Mouse (Mus musculus) left cerebral cortex, postnatal 10 days (tissue): ENCODE measurements around the gene Rfx6. TPM values are rescaled to one million over a fixed set of nuclear protein-coding genes. Genes with fewer than 3 reads are reported as not detected.

ENCODE experiments used
- DNase-seq, 2 experiments: peaks; one replicate each; pipeline ENCODE4 v3.0.0; 2021 to 2022; ENCODE audit warnings: low spot score in 2 of 2, mixed read lengths in 1 of 2; ENCODE audit errors: extremely low spot score in 1 of 2
- intact Hi-C: fragments of 180-260 bp; cut with DNase I; formaldehyde crosslinking; loops from one replicate; pipeline ENCODE4 v1.15.1; 2025
- total RNA-seq, 2 experiments: library from RNA; stranded (reverse); gene quantifications; 2 replicates each; pipeline ENCODE4 v1.2.3; 2021

The Rfx6 gene
- not detected for total RNA-seq

DNA sequence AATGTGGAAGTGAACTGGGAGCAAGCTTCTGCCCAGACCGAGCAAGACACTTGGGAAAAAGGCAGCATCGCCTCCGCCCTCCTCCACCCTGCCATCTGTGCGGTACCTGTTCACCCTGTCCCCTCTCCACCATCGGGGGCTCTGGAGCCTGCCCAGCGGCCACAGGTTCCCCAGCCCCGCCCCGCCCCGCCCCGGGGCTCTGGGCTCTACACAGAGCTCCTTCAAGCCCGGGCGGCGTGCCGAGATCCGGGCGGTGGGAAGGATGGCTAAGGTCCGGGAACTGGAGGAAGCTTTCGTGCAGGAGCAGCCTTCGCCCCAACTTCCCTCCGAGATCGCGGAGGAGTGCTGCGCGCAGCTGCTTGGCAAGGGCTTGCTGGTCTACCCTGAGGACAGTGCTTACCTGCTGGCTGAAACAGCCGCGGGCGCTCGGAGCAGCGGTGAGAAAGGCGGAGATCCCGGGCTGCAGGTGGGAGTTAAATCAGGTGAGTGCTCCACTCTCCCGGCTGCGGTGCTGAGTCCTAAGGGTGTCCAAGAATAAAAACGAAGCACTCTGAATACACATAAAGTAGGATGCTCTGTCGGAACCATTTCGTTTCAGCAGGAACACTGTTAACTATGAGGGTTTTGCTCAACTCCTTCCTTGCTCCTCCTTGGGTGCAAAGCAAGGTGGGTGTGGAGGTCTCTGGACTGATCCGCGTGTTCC is at the start of gene Rfx6:
Rfx6 (plus strand) TSS at position 209 of the 703 bp plus-strand sequence.
- peak in 1 of 2 experiments; percentile 24 for DNase-seq
- intact Hi-C loops, result no loop called here

- DNase-seq, result peak in 1 of 2 experiments; percentile 2
- intact Hi-C loops, result no loop called here
These were observed 46.0 kb upstream of the Rfx6 start, which contains the start of gene Gprc6a for GRCm38 (mm10) chr10:51631411-51632136. TSS of gene Gprc6a (minus strand) at chr10:51631461.

DNA sequence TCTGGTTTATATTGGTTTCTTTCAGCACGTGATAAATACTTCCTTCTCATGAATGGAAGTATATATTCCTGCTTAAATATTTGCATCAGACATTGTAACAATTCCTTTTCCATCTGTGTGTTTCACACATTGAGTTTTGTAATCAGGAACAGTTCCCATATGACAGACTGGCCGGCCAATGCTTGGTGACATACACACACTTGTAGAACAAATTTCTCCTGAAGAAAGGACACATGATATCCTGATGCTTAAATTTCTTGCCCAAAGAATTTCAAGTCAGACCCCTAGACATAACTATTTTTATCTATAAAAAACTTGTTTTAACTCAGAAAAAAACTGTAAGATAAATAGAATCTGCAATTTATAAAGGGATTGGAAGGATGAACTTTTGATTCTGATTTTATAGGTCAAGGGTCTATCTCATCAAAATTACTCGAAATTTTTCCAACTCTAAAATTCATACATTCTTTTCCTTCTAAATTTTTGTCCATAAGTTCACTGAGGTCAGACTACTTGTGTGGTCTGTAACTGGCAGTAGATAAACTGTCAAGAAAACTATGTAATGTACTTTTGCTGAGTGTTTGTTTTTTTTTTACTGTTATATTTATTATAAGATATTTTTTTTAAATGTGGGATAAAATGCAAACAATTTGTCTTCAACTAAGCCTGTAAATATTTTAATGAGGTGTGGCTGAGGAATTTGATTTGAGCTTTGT is 27.9 kb upstream of the Rfx6 start:
- intact Hi-C loops, result no loop called here
- no peak for DNase-seq

- intact Hi-C loops, result loop anchor here (2.0 to 5.0 kb wide), 2 partner anchors 60 to 103 kb away; no protein-coding TSS in a partner anchor
These were observed 20.2 kb upstream of the Rfx6 start for GRCm38 (mm10) chr10:51657324-51657723.

GRCm38 (mm10) chr10:51669334-51669733 is 8.2 kb upstream of the Rfx6 start:
- intact Hi-C loops, result no loop called here
- no peak for DNase-seq

More at GRCm38 (mm10) chr10:51657324-51657723, 20.2 kb upstream of the Rfx6 start:
- no peak for DNase-seq

DNA sequence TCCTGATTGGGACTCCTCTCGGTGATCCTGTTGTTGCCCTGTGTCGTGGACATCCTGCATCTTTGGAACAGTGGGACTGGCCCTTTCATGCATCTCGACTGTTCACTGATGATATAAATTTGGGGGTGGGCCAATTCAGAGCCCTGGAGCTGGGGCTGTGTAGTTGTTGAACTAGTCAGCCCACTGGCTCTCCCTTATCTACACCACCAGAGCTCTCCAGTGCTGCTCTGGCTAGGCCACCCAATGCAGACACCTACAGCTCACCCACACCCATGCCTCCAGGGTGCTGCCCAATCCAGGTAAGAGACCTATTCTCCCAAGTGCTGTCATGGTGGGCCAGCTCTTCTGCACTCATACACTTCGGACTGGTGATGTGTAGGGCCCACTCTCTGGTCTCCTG is 6.0 kb upstream of the Rfx6 start:
- intact Hi-C loops, result no loop called here
- no peak for DNase-seq

- intact Hi-C loops, result no loop called here
- no peak for DNase-seq
These were observed 5.3 kb upstream of the Rfx6 start for GRCm38 (mm10) chr10:51672082-51672779.

GRCm38 (mm10) chr10:51678251-51678639 is 689 bp downstream of the Rfx6 start:
- DNase-seq, result no peak
- intact Hi-C loops, result no loop called here

DNA sequence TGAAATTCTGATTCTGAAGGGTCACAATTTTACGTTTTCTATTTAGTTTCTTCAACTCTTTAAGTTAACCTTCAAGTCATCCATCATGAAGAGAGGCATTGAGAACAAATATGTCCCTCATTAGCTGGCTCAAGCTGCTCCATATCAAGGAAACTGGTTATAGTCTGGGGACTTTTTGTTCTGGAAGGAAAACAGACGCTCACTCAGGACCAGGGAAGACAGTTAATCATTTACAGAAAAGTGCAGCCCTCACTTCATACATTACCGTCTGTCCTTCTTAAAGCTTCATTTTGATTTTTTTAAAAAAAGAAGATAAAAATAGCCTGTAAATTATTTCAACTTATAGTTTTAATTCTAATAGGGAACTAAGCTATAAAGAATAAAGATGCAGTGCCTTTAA is 43.3 kb downstream of the Rfx6 start:
- intact Hi-C loops, result no loop called here
- no peak for DNase-seq

DNA sequence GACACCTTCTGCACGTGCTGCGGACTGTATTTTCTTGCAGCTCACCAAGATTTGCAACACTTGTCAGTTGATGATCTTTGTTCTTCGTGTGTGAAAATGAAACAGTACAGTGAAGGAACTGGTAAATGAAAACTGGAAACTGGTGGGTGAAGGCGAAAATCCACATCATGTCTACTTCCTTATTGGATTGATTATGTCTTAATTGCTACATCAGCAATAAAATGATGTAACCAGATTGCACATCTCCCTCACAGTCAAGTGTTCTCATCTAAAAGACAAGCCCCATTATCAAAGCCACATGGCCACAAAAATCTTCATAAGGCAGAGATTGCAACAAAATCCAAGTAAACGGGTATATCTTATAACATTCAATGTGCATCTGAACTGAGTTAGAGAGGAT is 83.9 kb downstream of the Rfx6 start:
- no peak for DNase-seq
- intact Hi-C loops, result no loop called here

GRCm38 (mm10) chr10:51763241-51763640 is 85.7 kb downstream of the Rfx6 start:
- DNase-seq, result no peak
- intact Hi-C loops, result no loop called here

GRCm38 (mm10) chr10:51768445-51768844 is 90.9 kb downstream of the Rfx6 start:
- intact Hi-C loops, result no loop called here

DNA sequence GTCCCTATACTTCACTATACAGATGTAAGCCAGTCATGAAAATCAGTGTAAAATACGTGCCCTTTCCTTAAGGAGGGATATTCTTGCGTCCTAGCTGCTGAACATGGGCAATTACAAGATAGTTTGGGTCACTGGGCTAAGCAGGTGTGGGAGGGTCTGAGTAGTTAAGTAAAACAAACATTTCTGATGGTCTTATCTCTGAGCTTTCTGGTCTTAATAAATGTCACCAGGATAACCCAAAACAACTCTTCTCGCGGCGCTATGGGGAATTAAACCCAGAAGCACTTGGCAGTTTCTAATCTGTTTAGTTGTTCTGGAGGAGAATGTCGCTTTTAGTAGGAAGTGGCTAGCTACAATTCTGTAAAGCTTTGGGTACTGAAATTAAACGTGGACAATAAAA is 91.7 kb downstream of the Rfx6 start:
- intact Hi-C loops, result no loop called here

More at GRCm38 (mm10) chr10:51768445-51768844, 90.9 kb downstream of the Rfx6 start:
- DNase-seq, result no peak

GRCm38 (mm10) chr10:51779648-51780047 is 102.1 kb downstream of the Rfx6 start:
- intact Hi-C loops, result loop anchor here (2.0 to 5.0 kb wide), 2 partner anchors 187 to 227 kb away; partner anchors contain the start of gene Fam162b

More for the DNA sequence above, 91.7 kb downstream of the Rfx6 start:
- no peak for DNase-seq

More at GRCm38 (mm10) chr10:51779648-51780047, 102.1 kb downstream of the Rfx6 start:
- no peak for DNase-seq

Other genes with a start within 250 kb of the Rfx6 start
- not detected for gene Gm49339, start 197.1 kb upstream of the Rfx6 start, total RNA-seq
- gene Lilr4b, start 197.1 kb upstream of the Rfx6 start, total RNA-seq, result not detected
- gene Lilrb4a, start 186.8 kb upstream of the Rfx6 start, total RNA-seq, result under 1 TPM; 0.36 to 0.39 TPM
- not detected for gene Fam162b, start 87.2 kb upstream of the Rfx6 start, total RNA-seq
- gene Gprc6a, start 46.3 kb upstream of the Rfx6 start, total RNA-seq, result not detected